Mouse (Mus musculus) kidney, adult 2 months (tissue): ENCODE data around the gene Wdr95.

ENCODE experiments used
- CTCF ChIP-seq: fragments of 200-500 bp; conservative IDR thresholded peaks from 2 replicates; pipeline ENCODE4 v1.5.1; 2011; ENCODE audit warnings: low read depth, mild to moderate bottlenecking, control low read depth, low read length, moderate library complexity, mixed read lengths; ENCODE audit not compliant: insufficient read depth, insufficient read length
- POLR2A ChIP-seq: fragments of 200-500 bp; IDR thresholded peaks from one replicate; pipeline ENCODE4 v1.6.1; 2011; ENCODE audit warnings: low read depth, low read length, control low read depth

DNA sequence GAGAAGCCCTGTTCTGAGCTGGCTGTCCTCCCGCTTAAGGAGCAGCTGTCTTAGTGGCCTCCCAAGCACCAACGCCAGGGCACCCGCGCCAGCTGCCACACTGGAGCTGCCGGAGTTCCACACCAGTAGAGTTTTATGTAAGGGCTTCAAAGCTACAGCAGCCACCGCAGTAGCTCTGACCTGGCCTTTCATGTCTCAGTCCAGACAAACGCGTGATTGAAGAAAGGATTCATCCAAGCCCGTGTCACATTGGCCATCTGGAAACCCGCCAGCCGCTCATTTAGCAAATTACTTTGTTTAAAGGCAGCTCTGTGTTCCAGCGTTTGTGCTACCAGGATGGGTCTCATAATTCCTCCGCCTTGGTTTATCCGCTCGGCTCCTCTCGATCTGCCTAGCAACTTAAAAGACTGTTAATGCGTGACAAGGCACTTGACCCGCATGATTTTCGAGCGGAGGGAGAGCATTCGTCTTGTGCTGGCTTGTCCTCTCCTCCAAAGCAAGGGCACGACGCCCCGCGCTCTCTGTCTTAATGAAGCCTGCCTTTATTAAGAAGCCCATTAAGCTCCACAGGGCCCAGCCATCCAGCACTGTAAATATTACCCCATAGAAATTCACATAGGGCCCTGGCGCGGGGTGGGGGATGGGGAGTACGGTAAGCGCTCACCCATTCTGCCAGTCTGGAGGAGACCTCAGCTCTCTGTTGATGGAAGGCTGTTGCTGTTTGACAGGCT is at the start of gene Wdr95:
- no peak for TF ChIP-seq CTCF
- TF ChIP-seq POLR2A: no peak
